Mouse (Mus musculus): ENCODE measurements at regions not wholly inside any gene's neighbourhood (a gene's known extent, or its start where the extent isn't known, plus 50 kb on each side); places are given as distances from the start of the nearest gene placed in this dataset.

DNA sequence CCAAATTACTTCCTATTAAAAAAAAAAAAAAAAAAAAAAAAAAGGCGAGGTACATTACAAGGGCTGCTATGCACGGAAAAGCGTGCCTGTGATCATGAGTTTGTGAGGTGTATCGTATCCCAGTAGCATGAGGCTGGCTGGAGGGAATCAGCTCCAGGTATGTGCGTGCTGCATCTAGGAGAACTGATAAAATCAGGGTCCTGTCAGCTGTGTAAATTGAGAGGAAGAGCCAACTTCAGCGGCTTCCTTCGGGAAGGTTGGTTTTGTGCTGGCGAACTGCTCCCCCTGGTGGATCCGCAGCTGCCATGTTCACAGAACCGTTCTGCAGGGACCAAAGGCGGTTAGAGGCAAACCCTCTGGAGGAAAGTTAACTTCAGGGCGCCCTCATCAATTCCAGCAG lies 60.8 kb upstream of the Gm10295 start:
- H3K9me3 ChIP-seq (ENCODE audit: low read length) = no peaks in the 10 kb centered on the region
- H3K36me3 ChIP-seq (replicated peaks; ENCODE audit: insufficient read depth, low read length) = no peaks in the 10 kb centered on the region
- ATAC-seq (0 out of 2 replicates have a peak, but pooled peaks have one; percentile 25), DNase-seq (peak; percentile 76)
- H3K4me3 ChIP-seq (ENCODE audit: low read depth, low read length) = peak overlapping the region; percentile 31
- WGBS (ENCODE audit: insufficient replicate concordance) = 3% methylated on average over 12 of the region's 12 CpGs
- H3K27me3 ChIP-seq (ENCODE audit: insufficient read depth, low read length) = no peaks in the 10 kb centered on the region
- no peak overlapping the region for H3K27ac ChIP-seq (ENCODE audit: low read depth)
- TF ChIP-seq CTCF (IDR thresholded peaks at IDR 0.05; ENCODE audit: low read depth) (peak; percentile 85), EP300 (IDR thresholded peaks at IDR 0.05; ENCODE audit: low read depth) (no peak)
- H3K4me1 ChIP-seq (ENCODE audit: insufficient read depth) = no peaks in the 10 kb centered on the region
- H3K9ac ChIP-seq (replicated peaks) = no peak overlapping the region
- H3K4me2 ChIP-seq (ENCODE audit: low read depth, low read length) = peak overlapping the region; percentile 73

DNA sequence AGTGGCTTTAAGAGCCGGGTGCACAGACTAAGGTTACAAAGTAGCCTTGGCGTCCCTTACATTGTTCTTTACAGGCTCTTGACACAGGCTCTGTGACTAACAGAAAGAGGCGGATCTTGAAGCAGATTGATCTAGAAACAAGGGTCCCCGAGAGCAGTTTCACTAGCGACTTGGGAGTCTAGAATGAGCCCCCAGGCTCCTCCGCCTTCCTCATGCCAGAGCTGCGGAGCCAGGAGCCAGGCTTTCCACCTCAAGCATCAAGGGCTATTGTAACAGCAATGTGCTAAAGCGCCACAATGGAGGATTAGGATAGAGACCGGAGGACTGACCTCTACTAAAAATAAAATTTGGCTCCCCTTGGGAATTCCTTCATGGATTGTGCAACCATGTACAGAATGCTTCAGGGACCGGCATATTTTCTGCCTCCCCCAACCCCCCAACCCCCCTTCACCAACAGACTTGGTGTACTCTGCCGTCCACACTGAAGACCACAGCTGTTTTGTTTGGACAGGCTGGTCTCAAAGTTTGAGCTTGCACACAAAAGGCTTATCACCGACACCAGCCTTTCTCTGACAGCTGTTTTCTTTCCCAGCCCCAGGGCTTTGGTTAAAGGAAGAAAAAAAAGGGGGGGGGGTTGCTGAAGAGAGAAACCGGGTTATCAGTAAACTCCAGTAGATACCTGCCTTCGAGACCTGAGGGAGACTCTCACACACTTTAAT lies 60.2 kb upstream of the Gm10295 start:
- DNase-seq (peak; percentile 16), ATAC-seq (peak; percentile 29)
- no peaks in the 10 kb centered on the region for H3K4me1 ChIP-seq (ENCODE audit: insufficient read depth)
- peak overlapping the region; percentile 73 for H3K4me2 ChIP-seq (ENCODE audit: low read depth, low read length)
- peak overlapping the region; percentile 69; the same call in 1 of the 2 replicates for H3K27ac ChIP-seq (ENCODE audit: low read depth)
- 6% methylated on average over 14 of the region's 14 CpGs for WGBS (ENCODE audit: insufficient replicate concordance)
- no peaks in the 10 kb centered on the region for H3K27me3 ChIP-seq (ENCODE audit: insufficient read depth, low read length)
- no peak overlapping the region for H3K9ac ChIP-seq (replicated peaks)
- TF ChIP-seq CTCF (IDR thresholded peaks at IDR 0.05; ENCODE audit: low read depth) (no peak), EP300 (IDR thresholded peaks at IDR 0.05; ENCODE audit: low read depth) (peak; percentile 31; the same call in 1 of the 2 replicates)
- no peaks in the 10 kb centered on the region for H3K36me3 ChIP-seq (replicated peaks; ENCODE audit: insufficient read depth, low read length)
- H3K9me3 ChIP-seq (ENCODE audit: low read length) = no peaks in the 10 kb centered on the region
- H3K4me3 ChIP-seq (ENCODE audit: low read depth, low read length) = peak overlapping the region; percentile 31

DNA sequence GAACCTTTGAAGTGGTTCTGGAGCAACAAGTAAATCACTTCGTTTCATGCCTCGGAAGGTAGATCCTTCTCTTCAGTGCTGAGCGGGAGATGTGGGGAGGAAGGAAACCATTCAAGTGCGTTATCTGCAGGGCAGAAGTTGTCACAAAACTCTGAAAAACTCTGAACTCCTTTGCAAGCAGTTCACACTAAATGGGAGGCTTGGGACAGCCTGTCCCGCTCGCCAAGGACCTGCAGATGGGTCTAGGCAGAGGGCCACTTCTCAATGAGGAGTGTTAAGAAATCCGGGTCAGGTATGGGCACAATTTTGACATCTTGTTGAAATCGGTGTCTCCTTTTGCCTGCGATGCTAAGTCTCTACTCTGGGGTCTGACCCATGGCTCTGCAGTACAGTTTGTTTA lies 58.6 kb upstream of the Gm10295 start:
- 43% methylated on average over 9 of the region's 9 CpGs for WGBS (ENCODE audit: insufficient replicate concordance)

DNA sequence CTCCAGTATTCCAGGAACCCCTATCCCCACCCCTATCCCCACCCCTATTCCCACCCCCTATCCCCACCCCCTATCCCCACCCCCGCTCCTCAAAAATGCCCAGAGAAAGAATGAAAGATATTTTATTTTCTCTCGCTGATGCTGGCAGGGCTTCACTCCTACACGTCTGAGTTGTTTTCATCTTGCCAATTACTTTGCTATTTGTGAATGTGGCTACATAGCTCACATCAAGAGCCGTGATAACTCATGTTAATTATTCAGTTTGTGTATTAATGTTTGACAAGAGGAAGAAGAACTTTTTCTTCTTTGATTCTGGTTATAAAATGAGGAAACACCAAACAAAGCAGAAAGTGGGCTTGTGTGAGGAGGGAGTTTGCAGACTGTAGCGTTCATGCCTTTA lies 57.8 kb upstream of the Gm10295 start:
- H3K27ac ChIP-seq (ENCODE audit: low read depth) = no peak overlapping the region
- 52% methylated on average over 5 of the region's 5 CpGs for WGBS (ENCODE audit: insufficient replicate concordance)
- H3K36me3 ChIP-seq (replicated peaks; ENCODE audit: insufficient read depth, low read length) = no peaks in the 10 kb centered on the region
- no peak overlapping the region for H3K4me2 ChIP-seq (ENCODE audit: low read depth, low read length)
- H3K9ac ChIP-seq (replicated peaks) = no peak overlapping the region
- DNase-seq (no peak), ATAC-seq (no peak)
- H3K27me3 ChIP-seq (ENCODE audit: insufficient read depth, low read length) = no peaks in the 10 kb centered on the region
- no peaks in the 10 kb centered on the region for H3K4me1 ChIP-seq (ENCODE audit: insufficient read depth)
- H3K4me3 ChIP-seq (ENCODE audit: low read depth, low read length) = no peak overlapping the region
- no peaks in the 10 kb centered on the region for H3K9me3 ChIP-seq (ENCODE audit: low read length)
- TF ChIP-seq CTCF (IDR thresholded peaks at IDR 0.05; ENCODE audit: low read depth) (no peak), EP300 (IDR thresholded peaks at IDR 0.05; ENCODE audit: low read depth) (no peak)

More for the DNA sequence above, 58.6 kb upstream of the Gm10295 start:
- Histone ChIP-seq H3K27ac (ENCODE audit: low read depth) (no peak overlapping the region), H3K27me3 (ENCODE audit: insufficient read depth, low read length) (no peaks in the 10 kb centered on the region), H3K36me3 (replicated peaks; ENCODE audit: insufficient read depth, low read length) (no peaks in the 10 kb centered on the region), H3K9ac (replicated peaks) (no peak overlapping the region), H3K9me3 (ENCODE audit: low read length) (no peaks in the 10 kb centered on the region), H3K4me1 (ENCODE audit: insufficient read depth) (no peaks in the 10 kb centered on the region), H3K4me2 (ENCODE audit: low read depth, low read length) (no peak overlapping the region), H3K4me3 (ENCODE audit: low read depth, low read length) (no peak overlapping the region)
- ATAC-seq = no peak
- DNase-seq = no peak
- TF ChIP-seq CTCF (IDR thresholded peaks at IDR 0.05; ENCODE audit: low read depth) = no peak
- TF ChIP-seq EP300 (IDR thresholded peaks at IDR 0.05; ENCODE audit: low read depth) = no peak

DNA sequence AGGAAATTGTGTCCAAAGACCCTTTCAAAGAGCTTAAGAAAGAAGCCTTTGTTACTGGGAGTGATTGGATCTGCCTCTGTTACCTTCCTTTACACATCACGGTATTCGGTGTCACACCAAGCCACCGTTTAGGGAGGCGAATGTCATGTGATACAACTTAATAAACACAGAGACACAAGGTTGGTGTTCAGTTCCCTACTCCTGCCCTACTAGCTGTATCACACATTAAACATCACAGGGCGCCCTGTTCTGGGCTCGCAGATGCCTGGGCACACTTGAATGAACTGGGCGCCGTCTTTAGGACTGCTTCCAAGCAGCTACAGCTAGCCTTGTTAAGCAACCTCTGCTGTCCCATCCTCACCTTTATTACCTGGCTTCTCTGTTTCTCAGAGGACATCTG lies 55.0 kb upstream of the Gm10295 start:
- WGBS (ENCODE audit: insufficient replicate concordance) = 81% methylated on average over 8 of the region's 8 CpGs

More for the DNA sequence above, 55.0 kb upstream of the Gm10295 start:
- H3K27ac ChIP-seq (ENCODE audit: low read depth) = no peak overlapping the region
- ATAC-seq (no peak), DNase-seq (no peak)
- no peaks in the 10 kb centered on the region for H3K36me3 ChIP-seq (replicated peaks; ENCODE audit: insufficient read depth, low read length)
- no peaks in the 10 kb centered on the region for H3K27me3 ChIP-seq (ENCODE audit: insufficient read depth, low read length)
- no peak overlapping the region for H3K9ac ChIP-seq (replicated peaks)
- TF ChIP-seq EP300 (IDR thresholded peaks at IDR 0.05; ENCODE audit: low read depth) = no peak
- no peak for TF ChIP-seq CTCF (IDR thresholded peaks at IDR 0.05; ENCODE audit: low read depth)
- no peaks in the 10 kb centered on the region for H3K9me3 ChIP-seq (ENCODE audit: low read length)
- H3K4me2 ChIP-seq (ENCODE audit: low read depth, low read length) = no peak overlapping the region
- H3K4me3 ChIP-seq (ENCODE audit: low read depth, low read length) = no peak overlapping the region
- no peaks in the 10 kb centered on the region for H3K4me1 ChIP-seq (ENCODE audit: insufficient read depth)
